Mouse (Mus musculus): ENCODE measurements at regions not wholly inside any gene's neighbourhood (a gene's known extent, or its start where the extent isn't known, plus 50 kb on each side); places are given as distances from the start of the nearest gene placed in this dataset.

- no peak for TF ChIP-seq POLR2A (IDR thresholded peaks at IDR 0.05; ENCODE audit: low read depth, low read length)
- no peak for TF ChIP-seq CTCF (conservative IDR thresholded peaks at IDR 0.05; ENCODE audit: insufficient read depth, insufficient read length, low read depth, low read length)
Measured at GRCm38 (mm10) chr6:50767126-50767525, 112.9 kb upstream of the Npvf start.

Data from kidney, adult 2 months (tissue).